Mouse (Mus musculus) heart, embryonic 13.5 days (tissue): ENCODE data around the gene Tmem170b. TPM values are rescaled to one million over a fixed set of nuclear protein-coding genes. Genes with fewer than 3 reads are reported as not detected.

Source experiments
- ATAC-seq: fragments of 200-750 bp; cut with Nextera tagmentation; 2 replicates; pipeline ENCODE4 v1.8.0; 2017; ENCODE audit warnings: moderate TSS enrichment; ENCODE audit not compliant: insufficient number of reproducible peaks, low FRiP score, low TSS enrichment; ENCODE audit errors: extremely low read depth
- H3K27ac ChIP-seq: fragments of 300-500 bp; sonication (generic); replicated peaks from 2 replicates; pipeline ENCODE4 v1.5.1; 2015; ENCODE audit warnings: moderate library complexity, mild to moderate bottlenecking, inconsistent platforms
- H3K27me3 ChIP-seq: fragments of 300-500 bp; sonication (generic); replicated peaks from 2 replicates; pipeline ENCODE4 v1.6.1; 2015; ENCODE audit warnings: mild to moderate bottlenecking, inconsistent platforms
- H3K36me3 ChIP-seq: fragments of 300-500 bp; sonication (generic); 2 replicates; pipeline ENCODE4 v1.6.1; 2015; ENCODE audit warnings: mild to moderate bottlenecking, inconsistent platforms
- H3K4me1 ChIP-seq: fragments of 300-500 bp; sonication (generic); 2 replicates; pipeline ENCODE4 v1.6.1; 2015; ENCODE audit warnings: inconsistent platforms
- H3K4me2 ChIP-seq: fragments of 300-500 bp; sonication (generic); 2 replicates; pipeline ENCODE4 v1.6.1; 2015; ENCODE audit warnings: inconsistent platforms, mild to moderate bottlenecking, moderate library complexity
- H3K4me3 ChIP-seq: fragments of 300-500 bp; sonication (generic); 2 replicates; pipeline ENCODE4 v1.5.1; 2015; ENCODE audit warnings: moderate library complexity, mild to moderate bottlenecking, inconsistent platforms
- H3K9ac ChIP-seq: fragments of 300-500 bp; sonication (generic); 2 replicates; pipeline ENCODE4 v1.6.1; 2015; ENCODE audit warnings: inconsistent platforms, mild to moderate bottlenecking, moderate library complexity
- H3K9me3 ChIP-seq: fragments of 300-500 bp; sonication (generic); 2 replicates; pipeline ENCODE4 v1.6.1; 2016; ENCODE audit warnings: inconsistent platforms
- WGBS: fragments of 180-500 bp; shearing (Covaris S2); methylation state at CpG from one replicate; pipeline ENCODE4 v1.1.7; 2015; ENCODE audit warnings: mixed read lengths; 5-methylcytosine and 5-hydroxymethylcytosine counted together
- polyA plus RNA-seq: library from polyadenylated mRNA; unstranded; fragments of >200 nt; fragmentation: Nextera tagmentation; extraction: Ambion mirVana; gene quantifications from 2 replicates; pipeline ENCODE4 v1.2.1, GENCODE M21; 2015

Gene Tmem170b
- polyA plus RNA-seq, 1 experiment from 2014 or later: 11.4 TPM

DNA sequence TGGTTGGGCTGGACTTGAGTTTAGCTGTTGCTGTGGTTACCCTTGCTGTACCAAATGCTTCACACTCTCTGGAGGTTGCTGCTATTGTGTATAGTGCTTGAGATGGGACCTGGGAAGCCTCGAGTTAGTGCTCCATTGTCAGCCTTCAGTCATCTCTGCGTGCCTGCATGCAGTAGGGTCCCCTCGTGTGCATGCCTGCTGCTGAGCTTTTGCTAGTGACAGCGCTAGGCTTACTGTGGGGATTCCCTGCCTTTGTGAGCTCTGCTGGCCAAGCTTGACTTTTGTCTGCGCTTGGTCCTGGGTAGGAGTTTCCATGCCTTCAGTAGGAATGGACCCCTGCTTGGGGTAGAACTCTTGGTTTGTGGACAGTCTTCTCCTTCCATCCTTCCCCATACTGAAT, 9.3 kb downstream of the Tmem170b start:
- Histone ChIP-seq H3K9ac (no peak overlapping the region), H3K4me2 (no peak overlapping the region), H3K27ac (no peak overlapping the region), H3K27me3 (no peaks in the 10 kb centered on the region), H3K36me3 (no peaks in the 10 kb centered on the region), H3K4me3 (no peak overlapping the region), H3K4me1 (peaks cover 37% of the 10 kb centered on the region), H3K9me3 (no peaks in the 10 kb centered on the region)
- 40% methylated on average over 5 of the region's 5 CpGs for WGBS
- ATAC-seq: no peak

DNA sequence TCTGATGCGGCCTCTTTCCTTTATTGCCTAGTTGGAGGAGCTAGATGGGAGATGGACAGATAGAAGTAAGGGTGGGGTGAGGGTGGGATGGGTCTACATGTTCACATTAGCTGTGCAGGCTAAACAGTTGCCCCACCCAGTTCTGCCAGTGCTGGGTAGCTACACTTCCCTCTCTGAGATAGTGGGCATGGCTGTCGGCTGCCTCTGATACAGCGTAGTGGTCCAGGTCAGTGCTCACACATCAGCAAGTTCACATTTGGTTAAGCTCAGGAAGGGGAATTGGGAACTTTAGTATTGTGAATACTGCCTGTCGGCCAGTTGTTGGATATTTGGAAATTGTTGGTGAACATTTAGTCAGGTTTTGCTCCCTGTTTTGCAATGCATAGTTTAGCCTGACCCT, 13.8 kb downstream of the Tmem170b start:
- Histone ChIP-seq H3K27me3 (no peaks in the 10 kb centered on the region), H3K9me3 (no peaks in the 10 kb centered on the region), H3K27ac (no peak overlapping the region), H3K36me3 (no peaks in the 10 kb centered on the region), H3K9ac (no peak overlapping the region), H3K4me3 (no peak overlapping the region), H3K4me1 (peaks cover 45% of the 10 kb centered on the region), H3K4me2 (no peak overlapping the region)
- WGBS: 66% methylated on average over 4 of the region's 4 CpGs
- no peak for ATAC-seq

DNA sequence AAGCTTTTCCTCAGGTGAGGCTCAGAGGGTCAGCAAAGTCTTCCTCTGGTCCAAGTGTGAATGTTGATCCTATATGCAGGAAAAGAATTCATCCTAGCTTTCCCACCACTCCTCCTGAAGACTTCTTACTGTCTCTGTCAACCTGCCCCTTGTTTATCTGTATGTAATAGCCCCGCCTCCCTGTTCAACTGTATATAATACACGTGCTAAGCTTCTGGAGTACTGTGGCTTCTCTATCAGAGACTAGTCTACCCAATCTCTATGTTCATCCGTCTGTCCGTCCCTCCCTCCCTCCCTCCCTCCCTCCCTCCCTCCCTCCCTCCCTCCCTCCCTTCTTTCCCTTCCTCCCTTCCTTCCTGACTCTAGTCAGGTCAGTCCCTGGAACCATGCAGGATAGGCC, 14.4 kb downstream of the Tmem170b start:
- Histone ChIP-seq H3K9me3 (no peaks in the 10 kb centered on the region), H3K27me3 (no peaks in the 10 kb centered on the region), H3K27ac (no peak overlapping the region), H3K36me3 (no peaks in the 10 kb centered on the region), H3K4me2 (no peak overlapping the region), H3K4me3 (no peak overlapping the region), H3K9ac (no peak overlapping the region), H3K4me1 (peaks cover 45% of the 10 kb centered on the region)
- ATAC-seq: no peak
- 74% methylated on average over 4 of the region's 4 CpGs for WGBS

DNA sequence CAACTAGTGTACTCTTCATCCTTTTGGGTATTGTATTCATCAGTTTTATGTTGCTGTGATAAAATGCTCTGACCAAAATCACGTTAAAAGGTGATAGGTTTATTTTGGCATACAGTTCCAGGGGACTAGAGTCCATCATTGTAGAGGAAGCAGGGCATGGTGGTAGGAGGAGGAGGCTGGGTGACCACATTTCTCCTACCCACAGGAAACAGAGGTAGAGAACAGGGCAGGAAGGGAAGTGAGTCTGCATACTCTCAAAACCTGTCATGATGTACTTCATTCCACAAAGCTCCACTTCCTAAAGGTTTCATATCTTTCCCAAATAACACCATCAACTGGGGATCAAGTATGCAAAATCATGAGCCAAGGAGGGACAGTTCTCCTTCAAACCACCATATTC, 18.4 kb downstream of the Tmem170b start:
- Histone ChIP-seq H3K4me1 (peaks cover 39% of the 10 kb centered on the region), H3K4me2 (no peak overlapping the region), H3K9ac (no peak overlapping the region), H3K4me3 (no peak overlapping the region), H3K9me3 (no peaks in the 10 kb centered on the region), H3K27ac (no peak overlapping the region), H3K36me3 (peaks cover 11% of the 10 kb centered on the region), H3K27me3 (no peaks in the 10 kb centered on the region)
- WGBS: 74% methylated on average over 1 of the region's 1 CpGs
- no peak for ATAC-seq

DNA sequence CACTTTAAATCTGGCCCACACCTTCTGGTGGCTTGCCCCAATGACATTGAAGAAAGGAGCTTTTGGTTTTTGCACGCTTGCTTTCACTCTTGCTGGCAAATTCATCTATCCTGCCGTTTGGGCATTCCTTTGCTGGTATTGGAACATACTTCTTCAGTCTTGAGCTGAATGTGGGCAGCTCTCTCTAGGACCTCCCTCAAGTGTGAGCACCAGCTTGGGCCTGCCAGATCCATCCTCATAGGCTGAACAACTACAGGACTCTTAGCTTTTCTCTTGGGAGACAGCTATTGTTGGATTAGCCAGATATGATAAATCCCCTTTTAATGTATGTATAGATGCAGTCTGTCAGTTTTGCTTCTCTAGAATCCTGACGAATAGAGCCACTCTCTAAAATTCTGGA, 19.5 kb downstream of the Tmem170b start:
- WGBS: 84% methylated on average over 3 of the region's 3 CpGs
- peaks cover 32% of the 10 kb centered on the region for H3K4me1 ChIP-seq
- H3K4me3 ChIP-seq: no peak overlapping the region
- no peak overlapping the region for H3K27ac ChIP-seq
- no peaks in the 10 kb centered on the region for H3K9me3 ChIP-seq
- no peak overlapping the region for H3K9ac ChIP-seq
- H3K4me2 ChIP-seq: no peak overlapping the region
- no peak for ATAC-seq
- peaks cover 14% of the 10 kb centered on the region for H3K36me3 ChIP-seq
- H3K27me3 ChIP-seq: no peaks in the 10 kb centered on the region

DNA sequence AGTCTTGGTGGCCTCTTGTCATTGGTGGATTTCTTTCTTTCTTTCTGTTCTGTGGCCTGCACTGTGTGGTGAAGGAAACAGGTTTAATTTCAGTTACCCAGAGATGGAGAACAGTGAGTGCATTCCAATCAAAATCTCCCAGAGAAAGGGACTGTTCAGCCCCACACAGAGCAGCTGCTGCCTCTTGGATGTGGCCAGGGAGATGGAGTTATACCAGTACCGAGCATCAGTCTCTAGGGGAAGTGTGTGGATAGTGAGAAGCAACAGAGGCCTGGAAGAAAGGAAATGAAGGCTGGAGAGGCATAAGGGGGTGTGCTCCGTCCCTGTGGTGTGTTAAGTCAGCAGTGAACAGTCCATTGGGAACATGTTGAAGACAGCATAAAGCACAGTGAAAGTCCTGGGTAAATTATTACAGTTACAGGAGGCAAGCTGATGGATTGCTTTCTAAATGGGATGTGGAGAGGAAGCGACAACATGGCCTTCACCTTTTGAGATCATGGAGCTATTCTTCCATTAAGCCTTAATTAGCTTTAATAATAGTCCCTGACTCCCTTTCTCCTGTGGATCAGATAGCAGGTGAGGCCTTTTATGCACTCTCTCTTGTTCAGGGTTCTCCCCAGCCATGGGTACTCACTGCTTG, 21.7 kb downstream of the Tmem170b start:
- Histone ChIP-seq H3K36me3 (peaks cover 25% of the 10 kb centered on the region), H3K27me3 (no peaks in the 10 kb centered on the region), H3K9ac (no peak overlapping the region), H3K4me1 (peaks cover 31% of the 10 kb centered on the region), H3K4me3 (no peak overlapping the region), H3K27ac (no peak overlapping the region), H3K9me3 (no peaks in the 10 kb centered on the region), H3K4me2 (no peak overlapping the region)
- ATAC-seq: no peak; the same call in 1 of the 2 replicates
- WGBS: 61% methylated on average over 3 of the region's 3 CpGs

DNA sequence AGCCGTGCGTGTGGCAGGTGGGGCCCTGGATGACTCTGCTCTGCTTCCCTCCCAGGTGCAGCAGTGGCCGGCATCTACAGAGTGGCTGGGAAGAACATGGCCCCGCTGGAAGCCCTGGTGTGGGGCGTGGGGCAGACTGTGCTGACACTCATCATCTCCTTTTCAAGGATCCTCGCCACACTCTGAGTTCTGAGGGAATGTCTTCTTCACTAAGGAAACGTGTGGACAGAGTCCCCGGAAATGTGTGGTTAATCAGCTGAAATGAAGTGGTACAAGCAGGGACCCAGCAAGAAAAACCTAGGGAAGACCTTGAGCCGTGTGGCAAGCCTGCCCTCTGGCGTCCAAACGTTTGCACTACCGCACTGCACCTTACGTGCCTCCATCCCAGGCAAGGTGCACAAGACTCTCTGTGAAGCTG, 28.7 kb downstream of the Tmem170b start:
- no peak overlapping the region for H3K4me2 ChIP-seq
- ATAC-seq: peak; percentile 51; the same call in 1 of the 2 replicates
- peaks cover 9% of the 10 kb centered on the region for H3K4me1 ChIP-seq
- no peak overlapping the region for H3K4me3 ChIP-seq
- H3K9ac ChIP-seq: no peak overlapping the region
- H3K9me3 ChIP-seq: no peaks in the 10 kb centered on the region
- H3K27ac ChIP-seq: no peak overlapping the region
- peaks cover 21% of the 10 kb centered on the region for H3K36me3 ChIP-seq
- 25% methylated on average over 13 of the region's 13 CpGs for WGBS
- H3K27me3 ChIP-seq: no peaks in the 10 kb centered on the region

DNA sequence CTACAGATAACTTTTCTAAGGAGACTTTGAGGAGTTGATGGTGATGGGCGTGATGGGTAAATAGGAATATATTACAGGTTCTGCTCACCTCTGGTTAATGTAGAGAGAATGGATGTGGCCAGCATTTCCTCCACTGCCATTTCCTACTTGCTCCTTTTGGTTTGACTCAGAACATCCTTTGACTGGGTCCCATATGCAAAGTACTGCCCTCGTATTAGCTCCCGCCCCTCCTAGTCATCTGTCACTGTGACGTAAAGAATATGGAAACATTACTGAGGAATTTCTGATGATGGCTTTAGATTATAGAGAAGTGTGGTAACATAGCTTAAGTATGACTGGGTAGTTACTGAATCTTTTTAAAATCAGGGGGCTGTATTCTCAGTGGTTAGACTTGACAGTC, 32.4 kb downstream of the Tmem170b start:
- ATAC-seq: no peak
- Histone ChIP-seq H3K4me1 (peaks cover 12% of the 10 kb centered on the region), H3K9me3 (no peaks in the 10 kb centered on the region), H3K36me3 (peaks cover 8% of the 10 kb centered on the region), H3K27ac (no peak overlapping the region), H3K4me2 (no peak overlapping the region), H3K27me3 (no peaks in the 10 kb centered on the region), H3K4me3 (no peak overlapping the region), H3K9ac (no peak overlapping the region)
- WGBS: 89% methylated on average over 4 of the region's 4 CpGs

DNA sequence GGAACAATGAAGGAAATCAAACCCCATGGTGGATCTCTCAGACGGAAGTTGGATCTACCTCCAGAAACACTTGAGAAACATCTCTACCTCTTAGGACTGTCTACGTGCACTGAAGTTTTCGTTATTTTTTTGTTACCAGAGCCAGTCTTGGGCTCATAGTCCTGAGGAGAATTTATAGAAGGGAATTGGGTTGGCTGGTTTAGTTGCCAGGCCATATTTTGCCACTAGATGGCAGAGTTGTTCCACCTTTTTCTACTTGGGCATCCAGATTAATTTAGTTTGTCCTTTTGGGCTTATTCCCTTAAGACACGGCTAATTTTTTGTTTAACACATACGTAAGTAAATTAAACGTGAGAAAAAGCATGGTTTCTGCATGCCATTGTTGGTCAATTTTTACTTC, 37.1 kb downstream of the Tmem170b start:
- ATAC-seq: no peak
- Histone ChIP-seq H3K9ac (no peak overlapping the region), H3K27me3 (no peaks in the 10 kb centered on the region), H3K4me2 (no peak overlapping the region), H3K27ac (no peak overlapping the region; the same call in 1 of the 2 replicates), H3K36me3 (no peaks in the 10 kb centered on the region), H3K4me1 (peaks cover 32% of the 10 kb centered on the region), H3K9me3 (no peaks in the 10 kb centered on the region), H3K4me3 (no peak overlapping the region)
- WGBS: 15% methylated on average over 6 of the region's 6 CpGs

DNA sequence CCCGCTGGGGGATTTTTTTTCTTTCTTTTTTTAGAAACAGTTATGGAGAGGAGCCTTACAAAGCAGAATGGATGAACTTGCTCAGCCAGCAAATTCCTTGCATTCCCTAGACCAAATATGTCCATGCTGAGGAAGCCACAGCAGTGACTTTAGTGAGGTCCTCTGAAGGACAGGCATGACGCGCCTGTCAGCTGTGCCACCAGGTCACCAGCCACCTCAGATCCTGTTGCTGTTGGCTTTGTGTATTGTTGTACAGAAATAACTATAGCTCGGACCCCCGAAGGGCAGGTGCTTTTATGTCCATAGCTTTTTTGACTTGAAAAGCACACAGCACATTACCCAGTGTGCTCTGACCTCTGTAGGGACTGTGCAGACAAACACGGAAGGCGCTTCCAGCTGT, 38.1 kb downstream of the Tmem170b start:
- Histone ChIP-seq H3K9me3 (no peaks in the 10 kb centered on the region), H3K27me3 (no peaks in the 10 kb centered on the region), H3K4me2 (peak overlapping the region; percentile 44), H3K4me3 (no peak overlapping the region), H3K36me3 (no peaks in the 10 kb centered on the region), H3K27ac (peak overlapping the region; percentile 97), H3K9ac (peak overlapping the region; percentile 71), H3K4me1 (peaks cover 37% of the 10 kb centered on the region)
- ATAC-seq: peak; percentile 70
- 29% methylated on average over 7 of the region's 7 CpGs for WGBS

DNA sequence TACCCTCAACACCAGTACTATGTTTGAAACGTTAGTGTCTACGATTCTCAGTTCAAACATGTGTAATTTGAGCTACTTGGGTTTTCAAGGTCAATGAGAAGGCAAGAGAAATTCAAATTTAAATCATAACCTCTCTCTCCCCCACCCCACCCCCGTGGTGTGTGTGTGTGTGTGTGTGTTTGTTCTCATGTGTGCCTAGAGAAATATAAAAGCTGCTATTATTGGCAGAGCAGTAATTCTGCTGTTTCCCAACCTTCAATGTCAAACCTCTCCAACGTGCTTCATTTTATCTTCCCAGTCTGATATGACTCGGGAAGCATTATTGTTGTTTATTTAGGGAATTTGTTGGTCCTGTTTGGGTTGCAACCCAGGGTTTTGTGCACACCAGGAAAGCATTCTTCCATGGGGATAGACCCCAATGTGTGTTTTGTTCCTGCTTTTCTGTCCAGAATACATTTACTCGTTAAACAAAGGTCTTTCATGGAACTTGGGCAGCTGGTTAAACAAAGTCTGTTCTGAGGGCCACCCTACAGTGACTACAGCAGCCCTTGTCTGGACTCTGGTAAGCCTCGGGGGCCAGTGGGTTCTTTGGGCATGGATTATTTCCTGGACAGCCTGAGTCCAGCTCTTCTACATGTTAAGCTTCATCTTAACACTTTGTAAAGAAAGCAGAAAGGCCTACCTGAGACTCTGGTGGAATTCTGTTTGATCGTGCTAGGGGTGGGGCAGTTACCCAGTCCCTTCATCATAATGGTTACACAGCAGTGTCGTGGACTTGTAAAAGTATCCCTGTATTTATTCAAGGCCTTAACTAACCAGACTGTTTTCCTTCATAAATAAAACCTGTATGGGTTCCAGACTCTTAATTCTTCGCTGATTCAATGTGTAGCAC, 39.1 kb downstream of the Tmem170b start:
- no peak overlapping the region for H3K4me2 ChIP-seq
- 52% methylated on average over 10 of the region's 10 CpGs for WGBS
- no peak for ATAC-seq

More for the DNA sequence above, 39.1 kb downstream of the Tmem170b start:
- Histone ChIP-seq H3K27me3 (no peaks in the 10 kb centered on the region), H3K4me1 (peaks cover 48% of the 10 kb centered on the region), H3K9me3 (no peaks in the 10 kb centered on the region), H3K27ac (peak overlapping the region; percentile 97), H3K36me3 (no peaks in the 10 kb centered on the region), H3K4me3 (no peak overlapping the region), H3K9ac (peak overlapping the region; percentile 50)
